Mouse (Mus musculus): ENCODE data around the gene Sptbn2. TPM values are rescaled to one million over a fixed set of nuclear protein-coding genes. Genes with fewer than 3 reads are reported as not detected.
"Not testable (repeated sequence)": the region's sequence is repeated elsewhere in the genome, so short reads cannot be mapped to it uniquely, and the experiment has no call there.

Sptbn2 gene
- polyA plus RNA-seq, 1 experiment from 2014 or later, result 30.2 TPM

GRCm38 (mm10) chr19:4749975-4750374, 39.0 kb downstream of the Sptbn2 start:
- Histone ChIP-seq H3K36me3 (peaks cover 78% of the 10 kb centered on the region), H3K9me3 (no peaks in the 10 kb centered on the region), H3K4me2 (replicated peaks) (no peak overlapping the region), H3K27ac (replicated peaks) (no peak overlapping the region), H3K4me1 (no peaks in the 10 kb centered on the region), H3K4me3 (no peak overlapping the region), H3K27me3 (no peaks in the 10 kb centered on the region), H3K9ac (replicated peaks) (no peak overlapping the region)
- WGBS, result 89% methylated on average over 6 of the region's 6 CpGs
- ATAC-seq (replicated peaks), result no peak

DNA sequence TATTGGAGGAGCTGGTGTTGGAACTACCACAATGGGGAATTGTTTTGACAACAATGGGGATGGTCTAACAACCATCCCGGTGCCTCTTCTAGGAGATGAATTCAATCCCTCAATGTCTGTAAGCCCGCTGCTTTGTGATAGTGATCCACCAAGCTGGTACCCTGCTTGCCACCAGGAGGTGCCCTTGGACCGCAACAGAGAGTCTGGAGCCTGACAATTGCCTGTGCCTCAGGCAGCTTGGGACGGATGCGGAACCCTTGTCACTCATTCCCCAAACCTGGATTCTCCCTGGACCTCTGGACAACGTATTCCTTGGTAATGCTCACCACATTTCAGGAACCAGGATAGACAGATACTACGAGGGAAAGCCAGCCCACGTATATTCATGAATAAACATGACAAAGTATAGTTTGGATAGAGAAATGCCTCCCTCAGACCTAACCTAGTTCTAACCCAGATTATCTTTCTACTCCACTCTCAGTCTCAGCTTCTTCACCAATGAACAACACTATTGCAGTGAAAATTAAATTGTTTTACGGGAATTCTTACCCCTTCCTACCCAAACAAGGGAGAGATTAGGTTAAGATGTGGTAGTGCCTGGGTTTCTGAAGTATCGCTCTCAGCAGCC, 44.7 kb downstream of the Sptbn2 start:
- peak; percentile 80 for ATAC-seq (replicated peaks)
- H3K27ac ChIP-seq (replicated peaks), result peak overlapping the region; percentile 99
- H3K9me3 ChIP-seq, result no peaks in the 10 kb centered on the region
- H3K4me3 ChIP-seq, result peak overlapping the region; percentile 78
- peaks cover 36% of the 10 kb centered on the region for H3K4me1 ChIP-seq
- 0% methylated on average over 10 of the region's 10 CpGs for WGBS
- H3K9ac ChIP-seq (replicated peaks), result peak overlapping the region; percentile 87
- peaks cover 37% of the 10 kb centered on the region for H3K36me3 ChIP-seq
- H3K4me2 ChIP-seq (replicated peaks), result peak overlapping the region; percentile 67
- no peaks in the 10 kb centered on the region for H3K27me3 ChIP-seq

GRCm38 (mm10) chr19:4756193-4756911, 45.4 kb downstream of the Sptbn2 start, which contains the start of gene Rbm4b:
Gene Rbm4b, plus strand, starts transcription at chr19:4756497.
- WGBS, result under 1% methylated on average over 65 of the region's 65 CpGs
- H3K9ac ChIP-seq (replicated peaks), result peak within 1 kb of the TSS; percentile 87
- H3K4me2 ChIP-seq (replicated peaks), result peak within 1 kb of the TSS; percentile 90
- H3K9me3 ChIP-seq, result no peaks in the 10 kb centered on the region
- peak within 1 kb of the TSS; percentile 78 for H3K4me3 ChIP-seq
- peak; percentile 96 for ATAC-seq (replicated peaks)
- H3K4me1 ChIP-seq, result peaks cover 43% of the 10 kb centered on the region
- peaks cover 35% of the 10 kb centered on the region for H3K36me3 ChIP-seq
- no peaks in the 10 kb centered on the region for H3K27me3 ChIP-seq
- peak within 1 kb of the TSS; percentile 99 for H3K27ac ChIP-seq (replicated peaks)

DNA sequence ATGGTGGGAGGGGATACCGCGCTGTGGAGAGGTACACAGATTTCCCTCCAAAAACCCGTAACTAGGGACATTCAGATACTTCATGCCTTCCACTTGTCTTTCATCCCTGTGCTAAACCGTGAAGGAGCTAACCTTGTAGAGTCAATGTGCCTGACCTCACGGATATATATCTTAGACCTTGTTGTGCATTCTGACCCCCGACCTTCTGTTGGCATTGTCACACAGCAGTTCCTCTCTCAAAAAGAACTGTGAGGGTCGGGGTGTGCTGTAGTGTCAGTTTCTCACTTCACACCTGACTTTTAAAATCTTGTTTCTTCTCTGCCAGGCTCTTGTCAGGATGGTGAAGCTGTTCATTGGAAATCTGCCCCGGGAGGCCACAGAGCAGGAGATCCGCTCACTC, 46.0 kb downstream of the Sptbn2 start:
- peak overlapping the region; percentile 99 for H3K27ac ChIP-seq (replicated peaks)
- peak overlapping the region; percentile 87 for H3K9ac ChIP-seq (replicated peaks)
- peaks cover 35% of the 10 kb centered on the region for H3K36me3 ChIP-seq
- 2% methylated on average over 9 of the region's 9 CpGs for WGBS
- peak overlapping the region; percentile 78 for H3K4me3 ChIP-seq
- no peak for ATAC-seq (replicated peaks)
- no peaks in the 10 kb centered on the region for H3K27me3 ChIP-seq
- peak overlapping the region; percentile 67 for H3K4me2 ChIP-seq (replicated peaks)
- H3K4me1 ChIP-seq, result peaks cover 49% of the 10 kb centered on the region
- no peaks in the 10 kb centered on the region for H3K9me3 ChIP-seq

GRCm38 (mm10) chr19:4760544-4760943, 49.6 kb downstream of the Sptbn2 start:
- H3K4me1 ChIP-seq, result peaks cover 78% of the 10 kb centered on the region
- ATAC-seq (replicated peaks); H3K9ac ChIP-seq (replicated peaks); H3K27me3 ChIP-seq; H3K9me3 ChIP-seq; H3K4me3 ChIP-seq; H3K27ac ChIP-seq (replicated peaks): not testable (repeated sequence)
- H3K36me3 ChIP-seq, result peaks cover 58% of the 10 kb centered on the region
- H3K4me2 ChIP-seq (replicated peaks), result 0 out of 2 replicates have a peak overlapping the region, but pooled peaks have one; percentile 0
- 91% methylated on average over 8 of the region's 8 CpGs for WGBS

- no peaks in the 10 kb centered on the region for H3K9me3 ChIP-seq
- peaks cover 74% of the 10 kb centered on the region for H3K4me1 ChIP-seq
- no peak overlapping the region; the same call in 1 of the 2 replicates for H3K9ac ChIP-seq (replicated peaks)
- 49% methylated on average over 1 of the region's 1 CpGs for WGBS
- no peak overlapping the region for H3K27ac ChIP-seq (replicated peaks)
- no peak for ATAC-seq (replicated peaks)
- H3K4me3 ChIP-seq, result no peak overlapping the region
- H3K4me2 ChIP-seq (replicated peaks), result no peak overlapping the region
- H3K27me3 ChIP-seq, result no peaks in the 10 kb centered on the region
- peaks cover 68% of the 10 kb centered on the region for H3K36me3 ChIP-seq
These were observed 51.9 kb downstream of the Sptbn2 start for GRCm38 (mm10) chr19:4762876-4763275.

DNA sequence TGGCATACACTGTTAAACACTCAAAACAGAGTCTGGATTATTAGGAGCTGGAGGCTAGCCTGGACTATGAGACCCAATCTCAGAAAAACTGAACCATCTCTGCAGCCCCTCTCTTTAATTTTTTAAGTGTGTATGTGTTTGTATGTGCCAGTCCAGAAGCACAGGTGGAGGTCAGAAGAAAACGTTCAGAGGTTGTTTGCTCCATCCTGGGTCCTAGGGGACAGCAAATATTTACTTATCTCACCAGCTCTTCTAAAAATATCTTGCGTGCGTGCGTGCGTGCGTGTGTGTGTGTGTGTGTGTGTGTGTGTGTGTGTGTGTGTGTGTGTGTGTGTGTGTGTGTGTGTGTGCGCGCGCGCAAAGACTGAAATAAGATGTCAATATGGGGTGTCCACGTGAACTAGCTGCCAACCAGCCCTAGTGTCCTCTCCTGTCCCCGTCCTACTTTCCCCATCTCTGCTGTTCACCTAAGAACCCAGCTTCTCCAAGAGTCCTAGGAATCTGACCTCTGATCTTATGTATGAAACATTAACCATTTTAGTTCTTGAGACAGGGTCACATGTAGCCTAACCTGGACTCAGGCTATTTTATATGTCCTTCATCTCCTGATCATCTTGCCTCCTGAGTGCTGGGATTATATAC, 56.7 kb downstream of the Sptbn2 start:
- no peaks in the 10 kb centered on the region for H3K27me3 ChIP-seq
- no peak overlapping the region for H3K4me3 ChIP-seq
- peaks cover 27% of the 10 kb centered on the region for H3K4me1 ChIP-seq
- no peaks in the 10 kb centered on the region for H3K9me3 ChIP-seq
- no peak for ATAC-seq (replicated peaks)
- H3K9ac ChIP-seq (replicated peaks), result no peak overlapping the region
- H3K27ac ChIP-seq (replicated peaks), result no peak overlapping the region
- WGBS, result 95% methylated on average over 9 of the region's 12 CpGs
- H3K4me2 ChIP-seq (replicated peaks), result no peak overlapping the region
- peaks cover 65% of the 10 kb centered on the region for H3K36me3 ChIP-seq

DNA sequence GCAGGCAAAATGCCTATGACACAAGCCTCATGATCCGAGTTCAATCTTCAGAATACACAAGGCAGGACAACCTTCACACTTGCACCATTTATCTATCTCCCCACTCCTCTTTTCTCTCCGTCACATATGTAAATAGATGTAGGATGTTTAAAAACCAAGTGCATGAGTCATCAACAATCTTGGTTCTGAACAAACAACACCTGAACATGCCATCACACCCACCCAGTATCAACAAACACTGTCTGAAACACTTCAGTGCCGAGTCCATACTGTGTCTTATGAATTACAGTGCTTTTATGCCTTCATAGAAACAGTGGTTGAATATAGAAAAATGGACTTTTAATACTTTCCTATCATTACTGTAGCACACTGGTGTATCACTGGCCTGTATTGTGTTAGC, 61.8 kb downstream of the Sptbn2 start:
- no peak overlapping the region for H3K4me3 ChIP-seq
- no peaks in the 10 kb centered on the region for H3K27me3 ChIP-seq
- no peak overlapping the region for H3K27ac ChIP-seq (replicated peaks)
- no peaks in the 10 kb centered on the region; the same call in 1 of the 2 replicates for H3K4me1 ChIP-seq
- H3K9ac ChIP-seq (replicated peaks), result no peak overlapping the region
- 83% methylated on average over 3 of the region's 3 CpGs for WGBS
- H3K4me2 ChIP-seq (replicated peaks), result no peak overlapping the region
- H3K9me3 ChIP-seq, result no peaks in the 10 kb centered on the region
- no peak for ATAC-seq (replicated peaks)
- peaks cover 64% of the 10 kb centered on the region for H3K36me3 ChIP-seq

DNA sequence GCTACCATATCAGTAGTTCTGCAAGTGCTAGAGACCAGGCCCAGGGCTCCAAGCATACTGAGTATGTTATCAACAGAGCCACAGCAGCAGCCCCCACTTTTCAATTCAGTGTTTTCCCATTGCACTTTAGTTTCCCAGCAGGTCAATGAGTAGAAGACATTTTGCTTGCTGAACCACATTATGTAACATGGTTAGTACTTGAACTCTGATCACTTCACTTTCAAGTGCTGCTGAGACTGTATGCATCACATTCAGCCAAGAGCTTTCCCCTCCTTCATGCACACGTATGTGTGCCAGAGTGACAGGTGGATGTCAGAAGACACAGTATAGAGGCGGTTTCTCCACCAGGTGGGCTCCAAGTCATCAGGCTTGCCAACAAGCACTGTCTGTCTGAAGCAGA, 71.9 kb downstream of the Sptbn2 start:
- H3K27ac ChIP-seq (replicated peaks), result no peak overlapping the region
- no peak overlapping the region for H3K4me2 ChIP-seq (replicated peaks)
- no peak overlapping the region for H3K4me3 ChIP-seq
- no peaks in the 10 kb centered on the region for H3K27me3 ChIP-seq
- 86% methylated on average over 2 of the region's 2 CpGs for WGBS
- no peaks in the 10 kb centered on the region for H3K9me3 ChIP-seq
- ATAC-seq (replicated peaks), result no peak
- peaks cover 26% of the 10 kb centered on the region for H3K4me1 ChIP-seq
- H3K9ac ChIP-seq (replicated peaks), result no peak overlapping the region
- H3K36me3 ChIP-seq, result peaks cover 71% of the 10 kb centered on the region

DNA sequence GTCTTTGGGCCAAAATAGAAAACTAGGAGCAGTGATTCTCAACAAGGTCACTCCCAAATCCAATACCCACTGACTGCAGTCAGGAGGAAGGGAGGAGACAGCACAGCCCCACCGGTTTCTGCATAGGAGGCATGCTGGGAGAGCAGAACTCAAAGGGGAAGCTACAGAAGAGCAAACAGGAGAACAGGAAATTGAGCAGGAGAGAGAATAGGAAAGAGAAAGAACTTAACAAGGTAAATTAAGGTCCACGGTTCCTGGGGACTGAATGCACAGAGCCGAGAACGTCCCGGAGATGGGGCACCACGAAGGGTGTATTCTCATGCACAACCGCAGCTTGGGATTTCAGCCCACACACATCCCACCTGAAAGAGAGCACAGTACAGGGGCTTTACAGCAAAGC, 74.2 kb downstream of the Sptbn2 start:
- Histone ChIP-seq H3K9me3 (no peaks in the 10 kb centered on the region), H3K4me3 (no peak overlapping the region), H3K9ac (replicated peaks) (no peak overlapping the region), H3K36me3 (peaks cover 70% of the 10 kb centered on the region), H3K4me1 (peaks cover 43% of the 10 kb centered on the region), H3K27ac (replicated peaks) (no peak overlapping the region), H3K27me3 (no peaks in the 10 kb centered on the region), H3K4me2 (replicated peaks) (no peak overlapping the region)
- ATAC-seq (replicated peaks), result no peak
- WGBS, result 88% methylated on average over 7 of the region's 7 CpGs

DNA sequence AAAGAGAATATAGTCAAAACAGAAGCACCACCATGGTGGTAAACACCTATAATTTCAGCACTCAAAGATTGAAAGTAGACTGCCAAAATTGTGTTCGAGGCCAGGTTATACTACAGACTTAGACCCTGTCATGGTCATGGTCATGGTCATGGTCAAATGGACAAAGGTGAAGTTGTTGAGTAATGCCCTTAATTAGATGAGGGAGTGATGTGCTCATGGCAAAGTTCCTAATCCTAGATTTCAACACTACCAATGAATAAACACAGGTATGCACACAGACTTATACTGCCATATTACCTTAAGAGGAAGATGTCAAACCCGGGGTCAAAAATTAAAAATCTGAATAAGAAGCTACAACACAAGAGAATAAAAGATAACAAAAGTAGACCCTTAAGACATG, 75.3 kb downstream of the Sptbn2 start:
- ATAC-seq (replicated peaks), result no peak
- peaks cover 72% of the 10 kb centered on the region for H3K36me3 ChIP-seq
- WGBS, result 96% methylated on average over 2 of the region's 2 CpGs

DNA sequence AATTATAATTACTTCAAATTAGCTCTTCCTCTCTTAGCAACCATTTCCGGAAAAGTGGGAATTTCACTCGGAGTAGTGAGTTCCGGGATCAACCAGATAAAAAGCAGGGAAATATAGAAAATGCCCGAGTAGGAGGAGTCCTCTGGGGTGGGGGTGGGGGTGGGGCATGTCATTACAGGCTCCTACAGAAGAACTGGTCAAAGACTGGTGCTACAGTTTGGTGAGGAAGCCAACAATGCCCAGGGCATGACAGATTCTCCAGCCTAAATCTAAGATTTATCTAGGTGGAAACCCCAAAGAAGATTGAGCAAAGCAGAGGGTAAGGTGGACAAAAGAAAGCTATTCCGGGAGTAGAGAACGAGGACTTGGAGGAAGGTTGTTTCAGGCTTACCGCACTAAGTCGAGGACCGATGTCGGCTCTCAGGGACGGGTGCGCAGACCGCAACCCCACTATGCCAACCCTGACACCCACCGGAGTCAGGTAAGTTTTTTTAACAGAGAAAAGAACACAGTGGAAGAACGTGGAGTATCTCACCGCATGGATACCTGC, 82.4 kb downstream of the Sptbn2 start:
- H3K27me3 ChIP-seq, result no peaks in the 10 kb centered on the region
- ATAC-seq (replicated peaks), result peak; percentile 12
- H3K36me3 ChIP-seq, result peaks cover 33% of the 10 kb centered on the region
- H3K9ac ChIP-seq (replicated peaks), result peak overlapping the region; percentile 77
- peak overlapping the region; percentile 55 for H3K4me2 ChIP-seq (replicated peaks)
- no peaks in the 10 kb centered on the region for H3K9me3 ChIP-seq
- under 1% methylated on average over 16 of the region's 16 CpGs for WGBS
- peaks cover 53% of the 10 kb centered on the region for H3K4me1 ChIP-seq
- H3K4me3 ChIP-seq, result peak overlapping the region; percentile 89
- peak overlapping the region; percentile 87 for H3K27ac ChIP-seq (replicated peaks)

More for the DNA sequence above, 75.3 kb downstream of the Sptbn2 start:
- Histone ChIP-seq H3K4me1 (peaks cover 55% of the 10 kb centered on the region), H3K9me3 (no peaks in the 10 kb centered on the region), H3K27me3 (no peaks in the 10 kb centered on the region), H3K4me3 (no peak overlapping the region), H3K4me2 (replicated peaks) (no peak overlapping the region), H3K27ac (replicated peaks) (no peak overlapping the region), H3K9ac (replicated peaks) (no peak overlapping the region)
